Mouse (Mus musculus): ENCODE results near the gene Tcf7l2. TPM values are rescaled to one million over a fixed set of nuclear protein-coding genes. Genes with fewer than 3 reads are reported as not detected.

Tcf7l2 gene
- polyA plus RNA-seq (2014; fragmentation: Nextera tagmentation; extraction: Ambion mirVana) = 60.5 and 60.6 TPM in 2 replicates

- 2% methylated on average over 41 of the region's 42 CpGs for WGBS
- ATAC-seq (ENCODE audit: insufficient read depth, low FRiP score, low TSS enrichment) (peak; percentile 86), DNase-seq (ENCODE audit: low spot score) (peak; percentile 93)
- H3K4me1 ChIP-seq (ENCODE audit: control insufficient read depth, insufficient read depth, low read length) = peaks cover 12% of the 10 kb centered on the region
- H3K9ac ChIP-seq (ENCODE audit: low read length) = peak within 1 kb of the TSS; percentile 76
- peak within 1 kb of the TSS; percentile 93 for H3K4me2 ChIP-seq (ENCODE audit: low read depth)
- H3K36me3 ChIP-seq (ENCODE audit: control insufficient read depth, insufficient read depth, low read length) = no peaks in the 10 kb centered on the region
- no peaks in the 10 kb centered on the region for H3K9me3 ChIP-seq (ENCODE audit: control insufficient read depth, low read length)
- no peaks in the 10 kb centered on the region for H3K27me3 ChIP-seq (ENCODE audit: control insufficient read depth, insufficient read depth, low read length)
- H3K27ac ChIP-seq (ENCODE audit: low read depth, low read length) = peak within 1 kb of the TSS; percentile 89
- H3K4me3 ChIP-seq (ENCODE audit: low read depth, low read length) = peak within 1 kb of the TSS; percentile 73
Observed at GRCm38 (mm10) chr19:55741439-55741928, at the start of gene Tcf7l2. Gene Tcf7l2, plus strand, starts transcription at chr19:55741820.

GRCm38 (mm10) chr19:55694651-55695050, 47.0 kb upstream of the Tcf7l2 start:
- Histone ChIP-seq H3K27me3 (ENCODE audit: control insufficient read depth, insufficient read depth, low read length) (peaks cover 5% of the 10 kb centered on the region; the same call in 1 of the 2 replicates), H3K4me2 (ENCODE audit: low read depth) (no peak overlapping the region), H3K4me1 (ENCODE audit: control insufficient read depth, insufficient read depth, low read length) (no peaks in the 10 kb centered on the region), H3K9ac (ENCODE audit: low read length) (no peak overlapping the region), H3K4me3 (ENCODE audit: low read depth, low read length) (no peak overlapping the region), H3K27ac (ENCODE audit: low read depth, low read length) (no peak overlapping the region), H3K36me3 (ENCODE audit: control insufficient read depth, insufficient read depth, low read length) (no peaks in the 10 kb centered on the region), H3K9me3 (ENCODE audit: control insufficient read depth, low read length) (no peaks in the 10 kb centered on the region)
- ATAC-seq (ENCODE audit: insufficient read depth, low FRiP score, low TSS enrichment) (no peak), DNase-seq (ENCODE audit: low spot score) (no peak)
- 25% methylated on average over 13 of the region's 13 CpGs for WGBS

- H3K36me3 ChIP-seq (ENCODE audit: control insufficient read depth, insufficient read depth, low read length) = no peaks in the 10 kb centered on the region
- 78% methylated on average over 10 of the region's 10 CpGs for WGBS
- H3K27ac ChIP-seq (ENCODE audit: low read depth, low read length) = no peak overlapping the region
- DNase-seq (ENCODE audit: low spot score) (no peak), ATAC-seq (ENCODE audit: insufficient read depth, low FRiP score, low TSS enrichment) (no peak)
- H3K4me2 ChIP-seq (ENCODE audit: low read depth) = no peak overlapping the region
- H3K4me3 ChIP-seq (ENCODE audit: low read depth, low read length) = no peak overlapping the region
- H3K4me1 ChIP-seq (ENCODE audit: control insufficient read depth, insufficient read depth, low read length) = no peaks in the 10 kb centered on the region
- H3K27me3 ChIP-seq (ENCODE audit: control insufficient read depth, insufficient read depth, low read length) = peaks cover 5% of the 10 kb centered on the region; the same call in 1 of the 2 replicates
- H3K9me3 ChIP-seq (ENCODE audit: control insufficient read depth, low read length) = no peaks in the 10 kb centered on the region
- H3K9ac ChIP-seq (ENCODE audit: low read length) = no peak overlapping the region
Observed at GRCm38 (mm10) chr19:55695418-55695817, 46.2 kb upstream of the Tcf7l2 start.

- Histone ChIP-seq H3K36me3 (ENCODE audit: control insufficient read depth, insufficient read depth, low read length) (no peaks in the 10 kb centered on the region), H3K9ac (ENCODE audit: low read length) (no peak overlapping the region), H3K27ac (ENCODE audit: low read depth, low read length) (no peak overlapping the region), H3K4me3 (ENCODE audit: low read depth, low read length) (no peak overlapping the region), H3K9me3 (ENCODE audit: control insufficient read depth, low read length) (no peaks in the 10 kb centered on the region), H3K4me1 (ENCODE audit: control insufficient read depth, insufficient read depth, low read length) (peaks cover 4% of the 10 kb centered on the region; the same call in 1 of the 2 replicates), H3K4me2 (ENCODE audit: low read depth) (no peak overlapping the region), H3K27me3 (ENCODE audit: control insufficient read depth, insufficient read depth, low read length) (peaks cover 3% of the 10 kb centered on the region; the same call in 1 of the 2 replicates)
- ATAC-seq (ENCODE audit: insufficient read depth, low FRiP score, low TSS enrichment) (no peak), DNase-seq (ENCODE audit: low spot score) (no peak)
- WGBS = 85% methylated on average over 5 of the region's 5 CpGs
Observed at GRCm38 (mm10) chr19:55698892-55699291, 42.7 kb upstream of the Tcf7l2 start.

GRCm38 (mm10) chr19:55700214-55700568, 41.4 kb upstream of the Tcf7l2 start:
- Histone ChIP-seq H3K36me3 (ENCODE audit: control insufficient read depth, insufficient read depth, low read length) (no peaks in the 10 kb centered on the region), H3K27me3 (ENCODE audit: control insufficient read depth, insufficient read depth, low read length) (no peaks in the 10 kb centered on the region), H3K9me3 (ENCODE audit: control insufficient read depth, low read length) (no peaks in the 10 kb centered on the region), H3K4me2 (ENCODE audit: low read depth) (no peak overlapping the region), H3K27ac (ENCODE audit: low read depth, low read length) (no peak overlapping the region), H3K4me3 (ENCODE audit: low read depth, low read length) (no peak overlapping the region), H3K9ac (ENCODE audit: low read length) (no peak overlapping the region), H3K4me1 (ENCODE audit: control insufficient read depth, insufficient read depth, low read length) (peaks cover 4% of the 10 kb centered on the region; the same call in 1 of the 2 replicates)
- WGBS = 27% methylated on average over 6 of the region's 6 CpGs
- ATAC-seq (ENCODE audit: insufficient read depth, low FRiP score, low TSS enrichment) (no peak), DNase-seq (ENCODE audit: low spot score) (no peak)

- no peak for ATAC-seq (ENCODE audit: insufficient read depth, low FRiP score, low TSS enrichment)
- H3K27ac ChIP-seq (ENCODE audit: low read depth, low read length) = no peak overlapping the region
Observed at GRCm38 (mm10) chr19:55700569-55701282, 40.9 kb upstream of the Tcf7l2 start.

GRCm38 (mm10) chr19:55701283-55701633, 40.4 kb upstream of the Tcf7l2 start:
- Histone ChIP-seq H3K9me3 (ENCODE audit: control insufficient read depth, low read length) (no peaks in the 10 kb centered on the region), H3K4me1 (ENCODE audit: control insufficient read depth, insufficient read depth, low read length) (peaks cover 4% of the 10 kb centered on the region), H3K27me3 (ENCODE audit: control insufficient read depth, insufficient read depth, low read length) (no peaks in the 10 kb centered on the region), H3K9ac (ENCODE audit: low read length) (no peak overlapping the region), H3K4me2 (ENCODE audit: low read depth) (no peak overlapping the region), H3K27ac (ENCODE audit: low read depth, low read length) (no peak overlapping the region), H3K36me3 (ENCODE audit: control insufficient read depth, insufficient read depth, low read length) (no peaks in the 10 kb centered on the region), H3K4me3 (ENCODE audit: low read depth, low read length) (no peak overlapping the region)
- 83% methylated on average over 9 of the region's 9 CpGs for WGBS
- ATAC-seq (ENCODE audit: insufficient read depth, low FRiP score, low TSS enrichment) = no peak
- no peak for DNase-seq (ENCODE audit: low spot score)

More at GRCm38 (mm10) chr19:55700569-55701282, 40.9 kb upstream of the Tcf7l2 start:
- Histone ChIP-seq H3K36me3 (ENCODE audit: control insufficient read depth, insufficient read depth, low read length) (no peaks in the 10 kb centered on the region), H3K9ac (ENCODE audit: low read length) (no peak overlapping the region), H3K4me2 (ENCODE audit: low read depth) (no peak overlapping the region), H3K4me3 (ENCODE audit: low read depth, low read length) (no peak overlapping the region), H3K9me3 (ENCODE audit: control insufficient read depth, low read length) (no peaks in the 10 kb centered on the region), H3K27me3 (ENCODE audit: control insufficient read depth, insufficient read depth, low read length) (no peaks in the 10 kb centered on the region), H3K4me1 (ENCODE audit: control insufficient read depth, insufficient read depth, low read length) (peaks cover 4% of the 10 kb centered on the region; the same call in 1 of the 2 replicates)
- DNase-seq (ENCODE audit: low spot score) = no peak
- 27% methylated on average over 11 of the region's 11 CpGs for WGBS

GRCm38 (mm10) chr19:55702081-55702480, 39.5 kb upstream of the Tcf7l2 start:
- ATAC-seq (ENCODE audit: insufficient read depth, low FRiP score, low TSS enrichment) (no peak), DNase-seq (ENCODE audit: low spot score) (no peak)
- H3K9ac ChIP-seq (ENCODE audit: low read length) = no peak overlapping the region
- peaks cover 4% of the 10 kb centered on the region for H3K4me1 ChIP-seq (ENCODE audit: control insufficient read depth, insufficient read depth, low read length)
- H3K36me3 ChIP-seq (ENCODE audit: control insufficient read depth, insufficient read depth, low read length) = no peaks in the 10 kb centered on the region
- no peak overlapping the region for H3K27ac ChIP-seq (ENCODE audit: low read depth, low read length)
- no peak overlapping the region for H3K4me3 ChIP-seq (ENCODE audit: low read depth, low read length)
- no peaks in the 10 kb centered on the region for H3K27me3 ChIP-seq (ENCODE audit: control insufficient read depth, insufficient read depth, low read length)
- 67% methylated on average over 4 of the region's 4 CpGs for WGBS
- H3K4me2 ChIP-seq (ENCODE audit: low read depth) = no peak overlapping the region
- no peaks in the 10 kb centered on the region for H3K9me3 ChIP-seq (ENCODE audit: control insufficient read depth, low read length)

- DNase-seq (ENCODE audit: low spot score) (no peak), ATAC-seq (ENCODE audit: insufficient read depth, low FRiP score, low TSS enrichment) (no peak)
- H3K27me3 ChIP-seq (ENCODE audit: control insufficient read depth, insufficient read depth, low read length) = no peaks in the 10 kb centered on the region
- no peak overlapping the region for H3K4me3 ChIP-seq (ENCODE audit: low read depth, low read length)
- 93% methylated on average over 8 of the region's 8 CpGs for WGBS
- H3K4me2 ChIP-seq (ENCODE audit: low read depth) = no peak overlapping the region
- H3K36me3 ChIP-seq (ENCODE audit: control insufficient read depth, insufficient read depth, low read length) = no peaks in the 10 kb centered on the region
- peaks cover 4% of the 10 kb centered on the region for H3K4me1 ChIP-seq (ENCODE audit: control insufficient read depth, insufficient read depth, low read length)
- no peak overlapping the region for H3K27ac ChIP-seq (ENCODE audit: low read depth, low read length)
- no peaks in the 10 kb centered on the region for H3K9me3 ChIP-seq (ENCODE audit: control insufficient read depth, low read length)
- no peak overlapping the region for H3K9ac ChIP-seq (ENCODE audit: low read length)
Observed at GRCm38 (mm10) chr19:55702716-55703115, 38.9 kb upstream of the Tcf7l2 start.

Data from neural tube, embryonic 11.5 days (tissue).